Mouse (Mus musculus): ENCODE results near the gene Cck.
A peak's percentile ranks its signal among the peaks of the same experiment; 100 is the strongest.

The Cck gene

GRCm38 (mm10) chr9:121495529-121495928 lies at the start of gene Cck:
Gene Cck (minus strand): TSS chr9:121495694.
- peak; percentile 75 for DNase-seq

- no peak for DNase-seq
These were observed 46.0 kb upstream of the Cck start for GRCm38 (mm10) chr9:121541530-121541929.

GRCm38 (mm10) chr9:121532626-121533025 lies 37.1 kb upstream of the Cck start:
- no peak for DNase-seq

- no peak for DNase-seq
These were observed 33.3 kb upstream of the Cck start for GRCm38 (mm10) chr9:121528605-121529357.

- DNase-seq, result no peak
These were observed 30.7 kb upstream of the Cck start for GRCm38 (mm10) chr9:121526171-121526570.

GRCm38 (mm10) chr9:121520047-121520446 lies 24.6 kb upstream of the Cck start:
- DNase-seq, result peak; percentile 11

- no peak for DNase-seq
These were observed 19.0 kb upstream of the Cck start for GRCm38 (mm10) chr9:121514462-121514861.

GRCm38 (mm10) chr9:121511911-121512310 lies 16.4 kb upstream of the Cck start:
- no peak for DNase-seq

GRCm38 (mm10) chr9:121506478-121507180 lies 11.1 kb upstream of the Cck start:
- peak; percentile 89 for DNase-seq

GRCm38 (mm10) chr9:121505346-121505745 lies 9.9 kb upstream of the Cck start:
- DNase-seq, result peak; percentile 86

GRCm38 (mm10) chr9:121496102-121496501 lies 608 bp upstream of the Cck start:
- peak; percentile 72 for DNase-seq

- DNase-seq, result no peak
These were observed 1.3 kb downstream of the Cck start for GRCm38 (mm10) chr9:121494006-121494767.

GRCm38 (mm10) chr9:121491592-121492240 lies 3.8 kb downstream of the Cck start:
- no peak for DNase-seq

GRCm38 (mm10) chr9:121487216-121487615 lies 8.3 kb downstream of the Cck start:
- peak; percentile 67 for DNase-seq

GRCm38 (mm10) chr9:121479453-121479852 lies 16.0 kb downstream of the Cck start:
- DNase-seq, result peak; percentile 78

GRCm38 (mm10) chr9:121477305-121477911 lies 18.1 kb downstream of the Cck start:
- peak; percentile 74 for DNase-seq

GRCm38 (mm10) chr9:121475488-121476452 lies 19.7 kb downstream of the Cck start:
- no peak for DNase-seq

- DNase-seq, result no peak
These were observed 20.7 kb downstream of the Cck start for GRCm38 (mm10) chr9:121474771-121475170.

GRCm38 (mm10) chr9:121469711-121470110 lies 25.8 kb downstream of the Cck start:
- DNase-seq, result no peak

GRCm38 (mm10) chr9:121467460-121467859 lies 28.0 kb downstream of the Cck start:
- no peak for DNase-seq

- DNase-seq, result no peak
These were observed 35.0 kb downstream of the Cck start for GRCm38 (mm10) chr9:121460527-121460926.

Data from right cerebral cortex, adult 18-20 months (tissue).